Mouse (Mus musculus): ENCODE results near the gene Rapsn. TPM values are rescaled to one million over a fixed set of nuclear protein-coding genes. Genes with fewer than 3 reads are reported as not detected.

The Rapsn gene
- total RNA-seq, 2 experiments from 2014 or later: 0.31 TPM; not detected in 1

- no peak overlapping the region for H3K4me3 ChIP-seq
- TF ChIP-seq CTCF (conservative IDR thresholded peaks at IDR 0.05): no peak
- no peak for DNase-seq (ENCODE audit: low spot score in 2 of 2)
- H3K27ac ChIP-seq: peak overlapping the region; percentile 23; the same call in 1 of the 2 replicates
Measured at GRCm38 (mm10) chr2:91086392-91087237, 51.2 kb downstream of the Rapsn start.

GRCm38 (mm10) chr2:91087453-91087852 is 52.0 kb downstream of the Rapsn start:
- TF ChIP-seq CTCF (conservative IDR thresholded peaks at IDR 0.05): no peak
- Histone ChIP-seq H3K27ac (no peak overlapping the region), H3K4me3 (no peak overlapping the region)
- no peak for DNase-seq (ENCODE audit: low spot score in 2 of 2)

DNA sequence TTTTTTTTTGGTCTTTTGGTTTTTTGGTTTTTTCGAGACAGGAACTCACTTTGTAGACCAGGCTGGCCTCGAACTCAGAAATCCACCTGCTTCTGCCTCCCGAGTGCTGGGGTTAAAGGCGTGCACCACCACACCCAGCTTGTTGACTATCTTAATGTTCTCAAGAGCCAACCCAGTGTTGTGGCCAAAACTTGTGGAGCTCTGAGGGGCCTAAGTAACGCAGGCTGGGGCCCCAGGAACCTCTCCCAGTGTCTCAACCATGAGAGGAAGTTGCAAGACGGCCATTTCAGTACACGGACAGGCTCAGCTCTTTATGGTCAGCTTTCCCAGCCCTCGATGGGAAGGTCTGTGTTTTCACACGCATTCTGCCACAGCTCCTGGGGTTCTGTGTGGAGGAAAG is 53.6 kb downstream of the Rapsn start:
- no peak overlapping the region for H3K4me3 ChIP-seq
- H3K27ac ChIP-seq: no peak overlapping the region
- no peak for DNase-seq (ENCODE audit: low spot score in 2 of 2)
- no peak for TF ChIP-seq CTCF (conservative IDR thresholded peaks at IDR 0.05)

DNA sequence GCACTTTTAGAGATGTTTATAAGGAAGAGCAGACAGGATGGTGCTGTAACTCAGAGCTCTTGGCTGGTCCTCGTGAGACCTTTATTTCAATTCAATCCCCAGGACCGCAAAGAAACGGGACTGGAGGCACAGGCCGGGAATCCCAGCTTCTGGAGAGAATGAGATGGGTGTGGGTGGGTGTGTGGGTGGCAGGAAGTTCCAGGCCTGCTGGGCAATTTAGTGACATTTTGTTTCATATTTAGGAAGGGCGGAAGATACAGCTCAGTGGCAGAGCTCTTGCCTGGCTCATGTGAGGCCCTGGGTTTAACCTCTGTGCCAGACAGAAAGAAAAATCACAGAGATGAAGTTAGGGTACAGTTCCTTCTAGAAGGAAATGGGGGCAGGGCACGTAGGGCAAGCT is 54.8 kb downstream of the Rapsn start:
- no peak for TF ChIP-seq CTCF (conservative IDR thresholded peaks at IDR 0.05)
- Histone ChIP-seq H3K4me3 (no peak overlapping the region), H3K27ac (no peak overlapping the region)
- DNase-seq (ENCODE audit: low spot score in 2 of 2): no peak

DNA sequence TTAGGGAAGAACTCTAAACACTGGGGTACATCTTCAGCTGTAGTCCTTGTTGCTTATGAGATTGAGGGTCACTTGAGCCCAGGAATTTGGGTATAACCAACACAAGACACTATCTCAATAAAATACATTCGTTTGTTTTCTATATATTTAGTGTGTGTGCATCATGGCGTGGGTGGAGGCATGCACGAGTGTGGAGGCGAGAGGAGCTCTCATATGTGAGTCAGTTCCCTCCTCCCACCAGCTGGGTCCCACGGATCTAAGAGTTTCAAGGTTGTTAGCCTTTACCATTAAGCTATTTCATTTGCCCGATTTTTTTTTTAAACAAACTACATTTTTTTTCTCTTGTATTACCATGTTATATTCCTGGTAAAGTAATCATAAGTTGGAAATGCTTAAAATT is 55.4 kb downstream of the Rapsn start:
- no peak for DNase-seq (ENCODE audit: low spot score in 2 of 2)
- TF ChIP-seq CTCF (conservative IDR thresholded peaks at IDR 0.05): 0 out of 2 replicates have a peak, but pooled peaks have one; percentile 5
- H3K4me3 ChIP-seq: no peak overlapping the region
- no peak overlapping the region for H3K27ac ChIP-seq

Other genes starting within 250 kb of the Rapsn start
- 100 to 1,000 TPM; 114 to 129 TPM for gene Mtch2, start 188.5 kb upstream of the Rapsn start, total RNA-seq (2021)
- gene C1qtnf4, start 149.8 kb upstream of the Rapsn start, total RNA-seq (2021): 100 to 1,000 TPM; 184 to 200 TPM
- gene Kbtbd4, start 130.9 kb upstream of the Rapsn start, total RNA-seq (2021): 10 to 100 TPM; 38.1 to 39.5 TPM
- 100 to 1,000 TPM; 224 to 255 TPM for gene Ndufs3, start 130.8 kb upstream of the Rapsn start, total RNA-seq (2021)
- gene Celf1, start 95.2 kb upstream of the Rapsn start, total RNA-seq (2021): 100 to 1,000 TPM; 145 to 147 TPM
- 100 to 1,000 TPM; 203 to 215 TPM for gene Psmc3, start 18.4 kb downstream of the Rapsn start, total RNA-seq (2021)
- gene Slc39a13, start 34.8 kb downstream of the Rapsn start, total RNA-seq (2021): 10 to 100 TPM; 33.7 to 37.3 TPM
- 1 to 10 TPM; 2.4 to 5.4 TPM for gene Spi1, start 46.8 kb downstream of the Rapsn start, total RNA-seq (2021)
- gene Mybpc3, start 82.5 kb downstream of the Rapsn start, total RNA-seq (2021): under 1 TPM in 1 of 2 experiments, not detected in 1; 0.07 TPM
- gene Madd, start 148.2 kb downstream of the Rapsn start, total RNA-seq (2021): 100 to 1,000 TPM; 250 to 258 TPM
- 1 to 10 TPM; 4.5 to 5.9 TPM for gene Nr1h3, start 167.2 kb downstream of the Rapsn start, total RNA-seq (2021)
- gene Acp2, start 167.3 kb downstream of the Rapsn start, total RNA-seq (2021): 10 to 100 TPM; 50.5 to 57.5 TPM
- 10 to 100 TPM; 12.9 to 13.1 TPM for gene Ddb2, start 201.4 kb downstream of the Rapsn start, total RNA-seq (2021)
- gene Pacsin3, start 220.3 kb downstream of the Rapsn start, total RNA-seq (2021): 10 to 100 TPM; 25.6 to 27.6 TPM
- gene Arfgap2, start 229.4 kb downstream of the Rapsn start, total RNA-seq (2021): 10 to 100 TPM; 75.6 to 81.3 TPM

All from layer of hippocampus, adult 2 months (tissue).